Mouse (Mus musculus) C2C12 (cell line): ENCODE measurements at regions not wholly inside any gene's neighbourhood (a gene's known extent, or its start where the extent isn't known, plus 50 kb on each side); places are given as distances from the start of the nearest gene placed in this dataset.

Experiments used
- CTCF ChIP-seq: IDR thresholded peaks from one replicate; pipeline ENCODE4 v1.5.1; 2011; ENCODE audit not compliant: control insufficient read depth, insufficient read depth, insufficient read length
- FOSL1 ChIP-seq: IDR thresholded peaks from one replicate; pipeline ENCODE4 v1.8.0; 2011; ENCODE audit warnings: mild to moderate bottlenecking, low read length; ENCODE audit not compliant: poor library complexity, insufficient read depth, severe bottlenecking

DNA sequence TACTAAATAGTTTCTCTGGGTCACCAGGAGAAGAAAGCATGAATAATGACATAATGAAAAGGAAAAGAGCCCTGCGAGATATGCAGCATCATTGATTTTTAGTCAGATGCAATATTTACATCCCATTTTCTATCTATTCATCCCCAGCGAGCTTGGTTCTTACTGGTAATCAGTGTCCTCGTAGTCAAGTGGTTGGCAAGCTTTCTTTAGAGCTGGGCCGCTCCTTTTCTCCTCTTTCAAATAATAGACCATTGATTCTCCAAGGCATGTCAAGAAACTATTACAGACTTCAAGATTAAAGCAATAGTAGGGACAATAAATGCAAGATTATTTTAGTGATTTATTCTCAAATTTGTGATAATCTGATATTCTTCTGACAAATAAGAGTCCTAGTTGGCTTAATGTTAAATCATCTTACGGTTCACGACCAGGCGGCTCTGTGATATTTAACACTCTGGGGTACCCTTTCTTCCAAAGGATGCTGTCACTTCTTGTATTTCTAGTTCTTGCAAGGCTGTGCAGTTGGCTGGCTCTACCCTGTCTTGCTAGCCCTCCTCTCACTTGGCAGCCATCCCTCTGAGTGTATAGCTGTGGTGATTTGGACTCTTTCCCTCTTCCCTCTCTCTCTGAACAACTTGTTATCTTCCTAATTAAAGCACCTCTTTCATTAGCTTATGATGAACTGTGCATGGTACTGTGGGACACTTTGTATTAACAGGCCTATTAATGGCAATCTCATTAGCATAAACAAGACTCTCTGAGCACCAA, 185.6 kb upstream of the Usp25 start:
- TF ChIP-seq CTCF (no peak), FOSL1 (no peak)
